Mouse (Mus musculus): Measurements from ENCODE around the gene Tff1. TPM values are rescaled to one million over a fixed set of nuclear protein-coding genes. Genes with fewer than 3 reads are reported as not detected.

The Tff1 gene
- total RNA-seq, 2 experiments from 2014 or later = not detected

- intact Hi-C loops (cut with DNase I) = no loop called here
- DNase-seq = no peak
Measured at GRCm38 (mm10) chr17:31113191-31113856, 51.8 kb downstream of the Tff1 start.

Other genes with a start within 250 kb of the Tff1 start
- gene Umodl1, start 210.6 kb downstream of the Tff1 start, total RNA-seq (2021) = not detected
- gene Abcg1, start 107.6 kb downstream of the Tff1 start, total RNA-seq (2021) = 10 to 100 TPM; 11.0 to 13.5 TPM
- not detected for gene Tff3, start 35.6 kb downstream of the Tff1 start, total RNA-seq (2021)
- under 1 TPM in 1 of 2 experiments, not detected in 1; 0.88 TPM for gene Tff2, start 21.0 kb downstream of the Tff1 start, total RNA-seq (2021)
- gene Tmprss3, start 33.7 kb upstream of the Tff1 start, total RNA-seq (2021) = not detected
- under 1 TPM; 0.22 to 0.85 TPM for gene Ubash3a, start 42.6 kb upstream of the Tff1 start, total RNA-seq (2021)
- gene Rsph1, start 112.1 kb upstream of the Tff1 start, total RNA-seq (2021) = 1 to 10 TPM; 1.5 to 1.6 TPM
- gene Slc37a1, start 121.5 kb upstream of the Tff1 start, total RNA-seq (2021) = 10 to 100 TPM; 11.7 to 12.3 TPM
- gene Pde9a, start 220.9 kb upstream of the Tff1 start, total RNA-seq (2021) = 10 to 100 TPM in 1 of 2 experiments, 1 to 10 TPM in 1; 7.2 to 11.9 TPM